Mouse (Mus musculus): ENCODE data around the gene Rai1.

Rai1 gene

DNA sequence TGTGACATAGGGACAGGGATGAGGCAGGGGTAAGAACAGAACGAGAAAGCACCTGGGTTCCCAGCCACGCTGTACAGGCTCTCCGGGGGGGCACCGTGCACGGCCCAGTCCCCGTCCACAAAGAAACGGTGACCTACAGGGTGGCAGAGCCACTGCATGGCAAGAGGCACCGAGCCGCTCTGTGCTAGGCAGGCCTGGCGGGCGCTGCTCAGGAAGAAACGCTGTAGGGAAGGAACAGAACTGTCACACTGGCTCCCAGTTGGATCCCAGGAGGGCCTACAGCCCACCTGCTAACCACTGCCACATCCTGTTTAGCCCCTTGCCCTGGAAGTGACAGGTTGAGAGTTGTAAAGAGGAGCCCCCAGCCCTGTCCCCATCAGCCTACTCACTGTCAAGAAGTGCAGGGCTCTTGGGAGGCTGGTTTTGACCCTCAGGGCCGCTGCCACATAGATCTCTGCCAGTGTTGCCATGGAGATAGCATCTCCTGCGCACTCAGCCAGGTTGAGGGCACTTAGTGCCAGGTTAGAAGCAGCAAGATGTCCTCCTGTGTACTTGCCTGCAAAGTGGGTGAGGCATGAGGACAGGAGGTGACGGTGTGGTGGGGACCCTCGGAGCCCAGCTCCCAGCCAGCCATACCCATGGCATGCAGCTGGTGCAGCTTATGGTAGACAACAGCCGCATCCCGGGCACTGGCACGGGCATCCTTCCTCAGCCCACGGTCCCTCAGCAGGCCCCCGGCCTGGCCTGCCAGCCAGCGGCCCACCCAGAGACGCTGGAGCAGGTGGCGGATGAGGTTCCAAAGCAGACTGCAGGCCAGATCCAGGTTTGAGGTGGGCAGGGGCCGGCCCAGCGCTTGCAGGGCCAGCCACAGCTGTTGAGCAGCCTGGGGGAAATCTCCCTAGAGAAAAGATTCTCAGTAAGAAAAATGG, 98.2 kb downstream of the Rai1 start:
- TF ChIP-seq GATA4 (IDR thresholded peaks at IDR 0.05; ENCODE audit: insufficient replicate concordance, low read length): no peak

DNA sequence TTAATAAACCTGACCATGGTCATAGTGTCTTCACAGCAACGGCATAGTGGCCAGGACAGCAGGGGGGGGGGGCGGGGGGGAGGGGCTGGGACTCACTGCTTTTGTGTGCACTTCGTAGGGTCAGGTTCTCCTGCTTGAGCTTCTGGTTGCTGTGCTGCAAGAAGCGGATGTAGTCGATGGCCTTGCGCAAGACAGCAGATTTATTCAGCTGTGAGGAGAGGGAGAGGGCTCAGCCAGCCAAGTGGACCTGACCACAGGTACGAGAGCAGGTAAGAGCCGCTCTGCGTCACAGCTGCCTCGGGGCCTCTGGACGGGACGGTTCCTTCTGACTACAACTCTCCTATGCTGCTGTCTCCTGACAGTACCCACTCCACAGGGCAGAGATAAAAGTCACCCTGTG, 100.2 kb downstream of the Rai1 start:
- no peak for TF ChIP-seq GATA4 (IDR thresholded peaks at IDR 0.05; ENCODE audit: insufficient replicate concordance, low read length)

DNA sequence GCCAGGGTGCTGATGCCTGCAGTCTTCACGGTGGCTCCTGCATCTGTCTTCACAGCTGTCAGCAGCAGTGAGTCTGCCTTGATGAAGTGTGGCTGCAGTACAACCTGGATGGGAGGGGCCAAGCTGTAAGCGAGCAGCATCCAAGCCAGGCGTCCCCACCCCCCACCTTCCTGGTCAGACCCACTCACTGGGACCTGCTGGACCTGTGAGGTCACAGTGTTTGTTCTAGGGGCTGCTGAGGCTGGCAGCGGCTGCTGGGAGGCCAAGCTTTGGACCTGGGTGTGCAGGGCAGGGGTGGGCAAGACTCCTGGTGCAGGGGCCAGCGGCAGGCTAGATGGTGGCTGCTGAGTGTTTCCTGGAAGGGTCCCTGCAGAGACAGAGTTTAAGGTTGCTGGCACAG, 101.4 kb downstream of the Rai1 start:
- TF ChIP-seq GATA4 (IDR thresholded peaks at IDR 0.05; ENCODE audit: insufficient replicate concordance, low read length): no peak

DNA sequence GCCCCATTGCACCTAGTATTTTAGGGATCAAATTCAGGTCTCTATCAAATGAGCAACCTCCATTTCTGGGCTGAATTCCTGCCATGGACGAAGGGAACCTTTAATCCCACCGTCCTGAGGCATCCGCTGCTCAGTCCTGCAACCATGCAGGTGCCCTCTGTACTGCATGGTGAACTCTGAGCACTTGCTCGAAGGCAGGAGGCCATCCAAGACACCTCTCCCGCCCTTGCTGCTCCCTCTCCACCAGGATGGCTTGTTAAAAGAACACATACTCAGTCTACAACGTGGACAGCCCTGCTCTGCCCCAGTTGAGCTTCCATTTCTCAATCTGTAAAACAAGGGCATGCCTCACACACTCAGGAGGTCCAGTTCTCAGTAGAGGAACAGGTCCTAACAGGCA, 103.4 kb downstream of the Rai1 start:
- TF ChIP-seq GATA4 (IDR thresholded peaks at IDR 0.05; ENCODE audit: insufficient replicate concordance, low read length): no peak

DNA sequence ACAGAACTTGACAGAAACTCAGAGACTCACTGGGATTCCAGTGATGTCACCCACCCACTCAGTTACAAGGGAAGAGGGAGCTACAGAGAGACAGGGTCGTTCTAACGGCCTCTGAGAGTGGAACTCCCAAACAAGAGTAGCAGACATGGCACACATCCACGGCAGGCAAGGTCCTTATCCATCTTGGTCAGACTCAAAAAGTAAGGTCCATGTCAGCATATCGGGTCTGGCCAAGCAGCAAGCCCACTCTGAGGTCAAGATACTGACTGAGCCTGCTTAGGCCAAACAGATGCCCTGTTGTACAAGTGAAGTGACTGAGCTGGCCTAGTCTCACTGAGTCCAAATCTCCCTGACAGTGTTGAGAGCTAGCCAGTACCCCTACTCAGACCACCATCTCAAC, 103.9 kb downstream of the Rai1 start:
- no peak for TF ChIP-seq GATA4 (IDR thresholded peaks at IDR 0.05; ENCODE audit: insufficient replicate concordance, low read length)

DNA sequence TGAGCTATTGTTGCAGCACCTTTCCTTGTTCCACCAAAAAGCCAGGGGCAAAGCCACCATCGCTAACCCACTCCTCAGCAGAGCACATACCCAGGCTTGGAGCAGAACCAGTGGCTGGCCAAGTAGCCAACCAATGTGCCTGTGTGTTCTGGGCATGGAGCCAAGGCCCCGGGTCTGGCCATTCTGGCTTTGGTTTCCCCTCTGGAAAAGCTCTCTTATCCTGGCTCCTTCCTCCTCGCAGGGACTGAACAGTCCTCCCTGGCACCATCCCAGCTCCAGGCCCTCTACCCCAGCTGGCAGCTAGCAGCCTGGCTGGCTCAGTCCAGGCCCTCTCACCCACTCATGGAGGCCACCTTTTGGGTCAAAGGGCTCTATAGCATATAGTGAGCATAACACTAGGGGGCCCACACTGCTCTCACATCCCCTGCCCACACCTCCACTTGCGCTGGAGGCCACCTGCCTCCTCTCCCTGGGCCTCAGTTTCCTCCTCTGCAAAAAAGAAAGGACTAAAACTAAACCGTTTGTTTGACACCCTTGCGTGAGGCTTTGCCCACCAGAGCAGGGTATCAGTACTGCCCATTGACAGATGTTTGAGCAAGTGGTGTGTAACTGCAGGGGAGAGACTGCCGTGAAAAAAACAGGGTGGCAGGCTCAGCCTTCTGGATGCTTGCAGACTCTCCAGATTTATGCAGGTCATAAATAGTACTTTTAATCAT, 104.6 kb downstream of the Rai1 start:
- TF ChIP-seq GATA4 (IDR thresholded peaks at IDR 0.05; ENCODE audit: insufficient replicate concordance, low read length): no peak; the same call in 1 of the 2 replicates

DNA sequence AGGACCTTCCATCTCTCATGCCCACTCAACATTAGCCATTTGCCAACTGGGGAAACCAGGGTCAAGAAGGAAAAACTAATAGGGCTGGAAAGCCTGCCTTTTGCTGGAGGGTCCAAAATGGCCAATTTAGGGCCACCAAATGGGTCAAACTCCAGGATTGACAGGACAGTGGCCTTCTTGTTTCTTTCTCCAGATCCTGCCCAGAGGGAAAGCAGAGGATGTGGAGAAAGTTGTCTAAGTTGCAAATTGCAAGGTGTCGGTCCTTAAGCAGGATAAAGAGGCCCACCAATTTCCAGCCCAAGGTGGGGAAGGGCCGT, 105.1 kb downstream of the Rai1 start:
- TF ChIP-seq GATA4 (IDR thresholded peaks at IDR 0.05; ENCODE audit: insufficient replicate concordance, low read length): no peak

DNA sequence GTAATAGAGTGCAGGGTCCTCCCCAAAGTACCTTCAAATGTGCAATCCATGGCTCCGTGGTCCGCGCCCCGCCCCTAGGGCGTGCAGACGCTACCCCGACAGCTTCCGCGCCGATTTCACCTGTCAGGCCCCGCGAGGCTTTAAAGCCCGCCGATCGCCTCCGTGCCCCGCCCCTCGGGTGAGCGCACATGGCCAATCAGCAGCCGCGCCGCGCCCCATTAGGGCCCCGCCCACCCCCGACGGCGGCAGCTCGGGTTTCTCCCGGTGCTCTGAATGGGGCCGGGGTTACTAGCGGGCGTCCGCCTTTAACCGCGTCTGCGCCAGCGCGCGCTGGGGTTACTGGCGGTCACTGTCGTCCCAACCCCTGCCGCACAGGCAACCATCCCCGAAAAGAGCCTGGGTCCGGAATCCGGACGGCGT, 105.5 kb downstream of the Rai1 start:
- TF ChIP-seq GATA4 (IDR thresholded peaks at IDR 0.05; ENCODE audit: insufficient replicate concordance, low read length): no peak

DNA sequence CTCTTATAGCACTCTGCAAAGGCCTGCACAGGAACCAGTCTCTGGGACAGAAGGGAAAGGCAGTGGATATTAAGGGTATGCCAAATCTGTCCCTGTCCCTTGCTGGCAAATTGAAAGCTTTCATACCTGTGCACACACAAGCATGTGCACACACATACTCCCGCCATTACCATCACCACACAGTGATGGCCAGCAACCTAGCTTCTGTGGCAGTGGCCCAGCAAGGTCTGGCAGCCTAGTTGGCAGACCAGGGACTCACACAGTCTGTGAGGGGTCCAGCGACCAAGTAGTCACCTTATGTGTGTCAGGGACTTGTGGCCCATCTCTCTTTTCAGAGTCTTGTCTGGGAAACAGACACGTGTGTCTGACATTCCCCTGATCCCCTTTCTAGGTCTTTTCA, 106.3 kb downstream of the Rai1 start:
- no peak for TF ChIP-seq GATA4 (IDR thresholded peaks at IDR 0.05; ENCODE audit: insufficient replicate concordance, low read length)

DNA sequence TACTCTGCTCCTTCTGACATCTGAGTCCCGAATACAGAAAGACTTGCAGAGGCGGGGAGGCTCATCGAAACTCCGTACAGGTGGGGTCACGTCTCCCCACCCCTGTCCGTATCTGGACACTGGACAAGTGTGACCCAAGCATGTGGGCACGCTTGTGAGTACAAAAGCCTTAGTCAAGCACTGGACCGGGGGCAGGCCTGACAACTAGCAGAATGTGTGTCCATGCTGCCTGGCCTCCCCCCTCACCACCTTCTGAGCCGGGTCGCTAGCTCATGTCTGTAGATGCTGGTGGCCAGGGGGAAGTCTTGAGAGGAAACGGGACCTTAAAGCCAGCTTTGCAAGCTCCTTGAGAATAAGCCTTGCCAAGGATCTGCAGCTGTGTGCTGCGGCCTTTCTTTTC, 106.9 kb downstream of the Rai1 start:
- TF ChIP-seq GATA4 (IDR thresholded peaks at IDR 0.05; ENCODE audit: insufficient replicate concordance, low read length): no peak

DNA sequence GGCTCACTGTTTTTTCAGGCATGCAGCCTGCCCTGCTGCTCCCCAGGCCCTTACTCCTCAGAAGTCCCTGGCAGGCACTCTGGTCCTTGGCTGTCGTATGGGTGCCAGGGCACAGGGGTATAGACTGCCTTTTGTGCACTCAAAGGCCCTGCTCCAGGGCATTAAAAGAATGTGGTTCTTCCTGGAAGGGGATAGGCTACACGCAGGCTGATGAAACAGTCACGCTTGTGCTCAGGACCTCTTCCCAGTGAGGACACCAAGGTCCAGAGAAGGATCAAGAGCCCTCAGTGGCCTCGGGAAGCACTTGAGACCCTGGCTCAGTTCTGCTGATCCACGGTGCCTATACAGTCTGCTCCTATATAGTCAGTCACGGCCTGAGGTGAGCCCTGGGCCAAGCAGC, 108.5 kb downstream of the Rai1 start:
- TF ChIP-seq GATA4 (IDR thresholded peaks at IDR 0.05; ENCODE audit: insufficient replicate concordance, low read length): no peak

DNA sequence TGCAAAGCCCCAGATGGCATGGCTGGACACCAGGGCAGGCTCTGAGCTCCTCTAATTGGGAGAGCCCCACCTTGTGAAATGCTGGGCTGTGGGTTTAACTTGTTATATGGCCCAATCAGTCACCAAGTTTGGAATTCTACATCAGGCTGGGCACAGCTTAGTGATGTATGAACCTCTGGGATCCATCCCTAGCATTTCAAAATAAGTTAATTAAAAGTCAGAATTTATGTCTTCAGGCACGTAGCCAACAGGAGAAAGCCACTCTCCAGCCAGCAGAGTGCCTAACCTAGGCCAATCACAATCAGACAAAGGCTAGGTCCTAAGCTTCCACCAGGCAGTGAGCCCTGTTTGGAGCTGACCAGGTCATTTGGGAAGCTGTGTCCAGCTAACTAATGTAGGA, 111.9 kb downstream of the Rai1 start:
- no peak for TF ChIP-seq GATA4 (IDR thresholded peaks at IDR 0.05; ENCODE audit: insufficient replicate concordance, low read length)

DNA sequence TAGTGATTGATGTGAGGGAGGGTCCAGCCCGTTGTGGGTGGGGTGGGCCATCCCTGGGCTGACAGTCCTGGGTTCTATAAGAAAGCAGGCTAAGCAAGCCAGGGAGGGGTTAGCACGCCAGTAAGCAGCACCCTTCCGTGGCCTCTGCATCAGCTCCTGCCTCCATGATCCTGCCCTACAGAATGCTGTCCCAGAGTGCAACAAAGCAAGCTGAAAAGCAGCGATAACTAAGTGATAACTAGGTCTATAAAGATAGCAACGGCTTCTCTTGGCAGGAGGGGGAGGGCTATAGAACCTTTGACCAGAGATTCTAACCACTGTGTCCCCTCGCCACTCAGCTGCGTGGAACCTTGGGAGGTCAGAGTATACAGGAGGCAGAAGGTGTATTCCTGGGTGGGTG, 112.7 kb downstream of the Rai1 start:
- no peak for TF ChIP-seq GATA4 (IDR thresholded peaks at IDR 0.05; ENCODE audit: insufficient replicate concordance, low read length)

DNA sequence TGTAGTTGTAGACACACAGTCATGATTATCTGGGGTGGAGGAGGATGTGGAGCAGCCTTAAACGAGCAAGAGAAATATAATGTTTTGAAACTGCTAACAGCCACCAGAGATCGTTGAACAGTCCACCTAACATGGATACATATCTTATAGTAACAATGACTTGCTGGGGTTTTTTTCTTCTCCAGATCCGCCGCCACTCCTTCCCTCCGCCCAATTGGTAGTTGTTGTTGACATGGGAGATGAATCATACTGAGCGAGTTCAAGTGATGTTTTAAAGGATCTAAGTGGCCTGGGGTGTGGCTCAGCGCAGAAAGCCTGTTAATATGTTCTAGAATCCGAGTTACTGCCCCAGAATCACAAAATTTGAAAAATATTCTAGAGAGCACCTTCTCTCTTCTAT, 114.8 kb downstream of the Rai1 start:
- TF ChIP-seq GATA4 (IDR thresholded peaks at IDR 0.05; ENCODE audit: insufficient replicate concordance, low read length): no peak

DNA sequence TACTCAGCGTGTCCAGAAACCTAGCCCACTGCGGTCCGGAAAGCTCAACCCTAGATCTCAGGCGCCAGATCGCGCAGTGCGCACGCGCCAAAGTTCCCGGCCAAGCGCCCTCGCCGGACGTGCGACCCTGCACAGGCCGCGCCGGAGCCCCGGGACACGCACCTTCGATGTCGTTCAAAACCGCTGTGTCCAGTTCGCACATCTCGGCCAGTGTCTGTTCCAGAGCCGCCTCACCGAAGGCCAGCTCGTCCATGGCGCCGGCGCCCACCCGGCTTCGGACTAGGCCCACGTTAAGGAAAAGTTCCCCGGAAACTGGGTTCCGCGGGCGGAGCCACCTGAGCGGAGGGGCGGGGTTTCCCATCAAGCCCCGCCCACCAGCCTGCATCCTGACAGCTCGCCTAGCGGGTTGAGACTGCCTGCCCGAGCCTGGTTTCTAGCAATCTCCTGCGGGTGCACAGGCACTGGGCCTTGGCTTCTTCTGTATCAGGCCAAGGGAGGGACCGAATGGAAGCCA, 115.5 kb downstream of the Rai1 start:
- TF ChIP-seq GATA4 (IDR thresholded peaks at IDR 0.05; ENCODE audit: insufficient replicate concordance, low read length): no peak

DNA sequence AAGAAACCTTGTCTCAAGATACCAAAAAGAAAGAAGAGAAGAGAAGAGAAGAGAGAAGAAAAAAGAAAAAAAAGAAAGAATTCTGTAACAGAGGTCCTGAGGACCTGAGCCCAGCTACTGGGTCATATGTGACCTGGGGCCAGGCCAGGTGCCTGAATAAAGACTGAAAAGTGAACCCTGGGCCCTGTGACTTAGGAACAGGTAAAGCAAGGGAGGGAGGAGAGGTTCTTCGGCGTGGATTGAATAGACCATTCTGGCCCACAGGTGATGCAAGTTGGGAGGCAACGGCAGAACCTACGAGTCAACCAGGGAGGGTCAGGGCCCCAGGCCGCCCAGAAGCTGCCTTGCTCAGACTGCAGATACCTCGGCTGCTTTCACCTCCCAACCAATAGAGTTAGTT, 116.6 kb downstream of the Rai1 start:
- TF ChIP-seq GATA4 (IDR thresholded peaks at IDR 0.05; ENCODE audit: insufficient replicate concordance, low read length): no peak

Data from liver, adult (tissue).